Mouse (Mus musculus) MN1 (cell line): ENCODE measurements around the gene 2310009B15Rik.

Experiments used
- DNase-seq: peaks from one replicate; pipeline ENCODE4 v3.0.0-alpha.2; 2016; ENCODE audit warnings: low spot score

2310009B15Rik gene

DNA sequence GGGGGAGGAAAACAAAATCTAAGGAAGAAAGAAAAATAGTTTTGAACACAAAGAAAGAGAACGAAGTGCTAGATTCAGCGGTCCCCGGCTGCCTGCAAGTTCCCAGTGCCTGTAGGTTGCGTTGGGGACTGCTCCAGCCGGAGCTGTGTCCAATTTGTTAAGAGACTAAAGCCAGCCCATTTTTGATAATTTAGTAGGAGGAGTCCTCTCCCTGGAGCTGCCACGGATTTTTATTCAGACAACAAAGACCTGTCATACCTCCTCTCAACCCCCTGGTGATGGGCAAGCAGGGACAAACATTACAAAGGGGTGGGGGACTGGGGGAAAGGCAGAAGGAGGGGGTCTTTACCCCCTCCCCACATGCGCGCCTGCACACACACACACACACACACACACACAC lies 14.3 kb downstream of the 2310009B15Rik start:
- peak; percentile 79 for DNase-seq

- peak; percentile 72 for DNase-seq
These were observed 15.2 kb downstream of the 2310009B15Rik start for GRCm38 (mm10) chr1:138841306-138842095.

DNA sequence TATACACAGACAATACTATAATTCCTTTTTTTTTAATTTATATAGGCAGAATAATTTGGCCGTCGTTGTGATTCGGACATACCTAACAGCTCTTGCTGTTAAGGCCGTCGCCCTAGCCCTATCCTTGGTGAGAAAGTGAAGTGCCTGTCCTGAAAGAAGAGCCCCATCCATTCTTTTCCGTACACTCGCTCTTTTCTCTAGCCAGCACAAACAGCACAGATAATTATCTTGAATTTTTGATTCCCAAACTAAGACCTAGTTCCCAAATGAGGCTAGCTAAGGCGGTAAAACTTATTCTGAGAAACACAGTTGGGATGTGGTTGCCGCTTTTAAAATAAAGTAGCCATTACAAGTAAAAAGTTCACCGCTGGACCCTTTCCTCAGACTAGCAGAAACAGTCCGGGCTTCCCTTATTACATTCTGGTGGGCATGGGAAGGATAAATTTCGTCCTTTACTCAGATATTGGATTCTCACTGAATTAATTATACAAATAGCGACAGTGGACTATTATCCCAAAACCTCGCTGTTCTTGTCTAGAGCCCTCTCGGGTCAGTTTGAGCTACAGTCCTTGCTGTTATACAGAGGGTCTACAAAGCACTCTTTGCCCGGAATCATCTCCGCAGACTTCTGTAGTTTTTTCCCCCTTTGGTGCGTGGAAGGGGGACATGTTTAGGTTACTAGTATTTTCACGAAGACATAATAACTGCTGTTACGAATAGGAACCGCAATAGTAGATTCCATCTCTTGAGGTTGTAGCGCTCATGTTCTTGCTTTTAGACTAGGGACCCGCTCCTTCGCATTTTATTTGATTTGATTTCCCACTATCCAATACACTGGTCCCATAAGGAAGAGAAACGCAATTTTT lies 16.0 kb downstream of the 2310009B15Rik start:
- DNase-seq, result no peak

DNA sequence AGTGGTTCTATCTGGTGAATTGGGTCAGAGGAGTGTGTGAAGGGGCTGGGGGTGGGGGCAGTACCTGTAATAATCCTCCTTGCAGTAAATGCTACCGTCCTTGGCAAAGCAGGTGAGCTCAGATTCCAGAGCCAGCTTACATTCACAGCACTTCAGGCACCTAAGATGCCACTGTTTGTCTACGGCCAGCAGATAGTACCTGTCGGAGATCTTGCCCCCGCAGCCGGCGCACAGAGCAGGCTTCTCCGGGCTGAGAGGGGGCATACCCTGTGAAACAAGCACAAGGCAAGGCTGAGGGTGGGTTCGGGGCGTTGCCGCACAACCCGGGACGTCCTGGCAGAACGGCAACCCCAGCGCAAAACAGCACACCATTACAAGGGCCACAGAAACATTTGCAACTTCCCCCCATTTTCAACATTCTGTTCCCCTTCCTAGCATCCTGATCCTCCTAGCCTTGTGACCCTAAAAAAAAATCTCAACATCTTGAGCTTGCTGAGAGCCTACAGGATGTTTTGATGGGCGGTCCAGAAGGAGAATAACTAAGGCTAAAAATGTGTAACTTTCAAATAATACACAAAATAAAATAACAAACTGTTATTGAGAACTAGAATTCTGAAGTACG lies 16.7 kb downstream of the 2310009B15Rik start:
- DNase-seq, result no peak

DNA sequence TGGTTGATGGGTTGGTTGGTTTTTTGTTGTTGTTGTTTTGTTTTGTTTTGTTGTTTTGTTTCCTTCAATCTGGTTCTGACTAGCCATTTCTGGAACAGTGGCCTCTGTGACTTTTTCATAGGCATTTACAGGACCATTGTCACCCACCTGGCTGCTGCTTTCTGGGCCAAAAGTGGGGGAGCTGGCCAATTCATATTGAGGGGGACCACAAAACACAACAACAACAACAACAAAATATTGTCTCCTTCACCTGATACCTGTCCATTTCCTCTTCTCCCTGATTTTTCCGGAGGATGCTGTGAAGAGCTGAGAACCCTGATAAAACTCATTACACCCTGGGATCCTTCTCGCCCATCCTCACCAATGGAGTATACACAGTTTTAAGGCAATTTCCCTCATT lies 17.4 kb downstream of the 2310009B15Rik start:
- DNase-seq, result no peak

- DNase-seq, result no peak
These were observed 18.6 kb downstream of the 2310009B15Rik start for GRCm38 (mm10) chr1:138837786-138838743.

- peak; percentile 48 for DNase-seq
These were observed 21.2 kb downstream of the 2310009B15Rik start for GRCm38 (mm10) chr1:138835355-138835900.

GRCm38 (mm10) chr1:138831309-138831708 lies 25.3 kb downstream of the 2310009B15Rik start:
- no peak for DNase-seq

- DNase-seq, result no peak
These were observed 29.8 kb downstream of the 2310009B15Rik start for GRCm38 (mm10) chr1:138826841-138827240.

DNA sequence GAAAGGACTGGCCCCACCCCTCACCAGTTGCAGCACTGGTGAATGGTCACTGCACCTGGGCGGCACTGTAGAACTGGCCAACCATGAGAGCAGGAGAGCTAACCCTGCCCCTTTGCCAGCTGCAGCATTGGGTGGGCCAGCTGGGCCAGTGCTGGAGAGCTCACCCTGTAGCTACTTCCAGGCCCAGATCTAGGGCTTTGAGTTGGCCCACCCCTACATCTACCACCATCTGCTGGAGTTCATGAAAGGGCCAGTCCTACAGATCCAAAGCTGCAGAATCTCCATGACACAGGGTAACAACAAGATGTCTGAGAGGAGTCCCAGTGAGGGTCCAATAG lies 33.7 kb downstream of the 2310009B15Rik start:
- no peak for DNase-seq

GRCm38 (mm10) chr1:138822255-138822984 lies 34.2 kb downstream of the 2310009B15Rik start:
- no peak for DNase-seq
